Mouse (Mus musculus) C2C12 (cell line): ENCODE measurements at regions not wholly inside any gene's neighbourhood (a gene's known extent, or its start where the extent isn't known, plus 50 kb on each side); places are given as distances from the start of the nearest gene placed in this dataset.

Experiments
- CTCF ChIP-seq: IDR thresholded peaks from one replicate; pipeline ENCODE4 v1.5.1; 2011; ENCODE audit not compliant: control insufficient read depth, insufficient read depth, insufficient read length
- FOSL1 ChIP-seq: IDR thresholded peaks from one replicate; pipeline ENCODE4 v1.8.0; 2011; ENCODE audit warnings: mild to moderate bottlenecking, low read length; ENCODE audit not compliant: poor library complexity, insufficient read depth, severe bottlenecking

GRCm38 (mm10) chr8:89317514-89318289 is 273.7 kb upstream of the Sall1 start:
- TF ChIP-seq CTCF (no peak), FOSL1 (no peak)
